8 mouse cellular contexts compared by ENCODE assay signal in the genomic region with DNA sequence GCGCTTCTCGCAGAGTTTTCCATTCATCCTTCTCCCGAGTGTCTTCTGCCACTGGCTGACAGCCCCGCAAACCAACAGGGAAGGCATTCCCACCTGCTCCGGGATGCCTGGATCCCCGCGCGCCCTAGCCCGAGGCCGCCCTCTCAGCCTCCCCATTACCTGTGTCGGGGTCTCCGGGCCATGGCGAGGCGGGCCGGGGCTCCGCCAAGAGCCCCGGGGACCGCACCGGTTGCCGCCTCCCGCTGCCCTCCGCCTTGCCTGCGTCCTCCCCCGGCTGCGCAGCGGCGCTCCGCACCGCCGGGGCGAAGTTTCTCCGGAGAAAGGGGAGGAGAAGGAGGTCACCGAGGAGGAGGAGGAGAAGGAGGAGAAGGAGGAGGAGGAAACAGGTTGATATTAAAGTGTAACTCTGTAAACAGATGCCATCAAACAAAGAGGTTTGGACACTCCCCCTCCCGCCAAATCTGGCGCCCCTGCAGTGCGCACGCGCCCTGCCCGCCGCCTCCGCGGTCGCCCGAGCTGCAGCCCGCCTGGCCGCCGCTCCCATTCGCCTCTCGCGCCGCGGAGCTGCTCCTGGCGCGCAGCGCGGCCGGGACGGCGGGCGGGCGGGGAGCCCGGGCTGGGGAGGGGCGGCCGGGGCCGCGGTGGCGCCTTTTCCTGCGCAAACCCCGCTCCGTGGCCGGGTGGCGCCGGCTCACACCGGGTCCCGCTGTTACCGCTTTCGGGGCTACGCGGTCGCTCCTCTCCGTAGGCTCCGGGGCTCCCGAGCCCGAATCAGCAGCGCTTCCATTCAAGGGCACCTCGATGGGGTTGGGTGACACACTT. TPM values are rescaled to one million over a fixed set of nuclear protein-coding genes. Genes with fewer than 3 reads are reported as not detected.
DNase-seq lines count a peak whose midpoint lies in the region; ATAC-seq and TF ChIP-seq lines count a peak whose summit lies in the region.

Myb (minus strand) TSS at position 448 of the 822 bp plus-strand sequence.

- peak within 1 kb of the TSS; percentile 65 for H3K4me3 ChIP-seq in heart, embryonic 13.5 days
- H3K4me3 ChIP-seq in kidney, postnatal 0 days (replicated peaks; ENCODE audit: low read depth, low read length), result peak within 1 kb of the TSS; percentile 66
- H3K4me3 ChIP-seq in lung, embryonic 14.5 days (ENCODE audit: low read depth, low read length), result peak within 1 kb of the TSS; percentile 62

- no peak for TF ChIP-seq CTCF in kidney, postnatal 0 days (IDR thresholded peaks at IDR 0.05; ENCODE audit: low read depth)
- TF ChIP-seq CTCF in lung, embryonic 14.5 days (IDR thresholded peaks at IDR 0.05; ENCODE audit: low read depth), result no peak

- H3K27ac ChIP-seq in heart, embryonic 13.5 days (replicated peaks), result no peak within 1 kb of the TSS
- no peak within 1 kb of the TSS for H3K27ac ChIP-seq in kidney, postnatal 0 days
- H3K27ac ChIP-seq in lung, embryonic 14.5 days (ENCODE audit: low read depth), result no peak within 1 kb of the TSS

- peaks cover 27% of the 10 kb centered on the region for H3K4me1 ChIP-seq in heart, embryonic 13.5 days
- H3K4me1 ChIP-seq in kidney, postnatal 0 days (replicated peaks; ENCODE audit: insufficient read depth, low read length), result peaks cover 10% of the 10 kb centered on the region; the same call in 1 of the 2 replicates
- H3K4me1 ChIP-seq in lung, embryonic 14.5 days (ENCODE audit: insufficient read depth), result 0 out of 2 replicates have a peak, but pooled peaks cover 2% of the 10 kb centered on the region

- WGBS in heart, embryonic 13.5 days, result under 1% methylated on average over 82 of the region's 86 CpGs
- under 1% methylated on average over 77 of the region's 86 CpGs for WGBS in kidney, postnatal 0 days
- under 1% methylated on average over 86 of the region's 86 CpGs for whole genome bisulfite sequencing in lung, embryonic 14.5 days

- H3K36me3 ChIP-seq in heart, embryonic 13.5 days, result no peaks in the 10 kb centered on the region
- no peaks in the 10 kb centered on the region for H3K36me3 ChIP-seq in kidney, postnatal 0 days (ENCODE audit: insufficient read depth, low read length)
- no peaks in the 10 kb centered on the region for H3K36me3 ChIP-seq in lung, embryonic 14.5 days (ENCODE audit: insufficient read depth)

- ATAC-seq in heart, embryonic 13.5 days (ENCODE audit: extremely low read depth, insufficient number of reproducible peaks, low FRiP score, low TSS enrichment), result no peak; the same call in 1 of the 2 replicates
- ATAC-seq in kidney, postnatal 0 days (replicated peaks; ENCODE audit: low FRiP score, low read depth), result peak; percentile 77
- ATAC-seq in lung, embryonic 14.5 days (ENCODE audit: insufficient read depth), result peak; percentile 79
- no peak for ATAC-seq in neutrophil, adult 5-6 weeks (ENCODE audit: extremely low read depth, insufficient number of reproducible peaks, low FRiP score, poor library complexity, severe bottlenecking)

- H3K9me3 ChIP-seq in heart, embryonic 13.5 days, result no peaks in the 10 kb centered on the region
- H3K9me3 ChIP-seq in kidney, postnatal 0 days (replicated peaks; ENCODE audit: low read length), result no peaks in the 10 kb centered on the region
- no peaks in the 10 kb centered on the region for H3K9me3 ChIP-seq in lung, embryonic 14.5 days (ENCODE audit: low read depth, low read length)

- peak within 1 kb of the TSS; percentile 83 for H3K9ac ChIP-seq in heart, embryonic 13.5 days
- H3K9ac ChIP-seq in kidney, postnatal 0 days (ENCODE audit: low read depth, low read length), result peak within 1 kb of the TSS; percentile 63
- peak within 1 kb of the TSS; percentile 65 for H3K9ac ChIP-seq in lung, embryonic 14.5 days

- H3K4me2 ChIP-seq in heart, embryonic 13.5 days, result peak within 1 kb of the TSS; percentile 100
- peak within 1 kb of the TSS; percentile 100 for H3K4me2 ChIP-seq in kidney, postnatal 0 days (ENCODE audit: low read length)
- peak within 1 kb of the TSS; percentile 99 for H3K4me2 ChIP-seq in lung, embryonic 14.5 days

- H3K27me3 ChIP-seq in heart, embryonic 13.5 days (replicated peaks), result peaks cover 72% of the 10 kb centered on the region
- H3K27me3 ChIP-seq in kidney, postnatal 0 days (ENCODE audit: insufficient read depth, low read length), result peaks cover 3% of the 10 kb centered on the region; the same call in 1 of the 2 replicates
- peaks cover 42% of the 10 kb centered on the region for H3K27me3 ChIP-seq in lung, embryonic 14.5 days (ENCODE audit: insufficient read depth, low read length)

- DNase-seq in CD4-positive, CD25-positive, alpha-beta regulatory T cell, adult 2 months (ENCODE audit: low read depth, low spot score), result peak; percentile 82
- DNase-seq in adrenal gland, adult 2 months, result peak; percentile 82
- DNase-seq in embryo, embryonic 9.5 days (ENCODE audit: extremely low spot score), result peak; percentile 82
- peak; percentile 74 for DNase-seq in kidney, postnatal 0 days (ENCODE audit: low spot score)
- DNase-seq in lung, embryonic 14.5 days, result peak; percentile 87
- DNase-seq in thymus, postnatal 0 days (ENCODE audit: low spot score), result peak; percentile 85

RNA-seq across cellular contexts. Expression of gene Myb, which starts in this region (rescaled TPM):
- total RNA-seq in adrenal gland, adult 2 months (2021), result under 1 TPM; 0.10 to 0.29 TPM
- 0.03 and 0.09 TPM in 2 replicates for polyA plus RNA-seq in adrenal gland, adult 2 months (2012; rRNA removed)
- 1.4 and 1.5 TPM in 2 replicates for polyA plus RNA-seq in heart, embryonic 13.5 days (2015; fragmentation: Nextera tagmentation; extraction: Ambion mirVana)
- polyA plus RNA-seq in kidney, postnatal 0 days (2015; fragmentation: Nextera tagmentation; extraction: Ambion mirVana), result 2.2 and 2.7 TPM in 2 replicates
- 4.0 and 4.1 TPM in 2 replicates for polyA plus RNA-seq in lung, embryonic 14.5 days (2014; fragmentation: Nextera tagmentation; extraction: Ambion mirVana)
- total RNA-seq in neutrophil, adult 5-6 weeks (2017), result 10.6 and 10.8 TPM in 2 replicates
- 183 and 202 TPM in 2 replicates for polyA plus RNA-seq in thymus, postnatal 0 days (2015; fragmentation: Nextera tagmentation; extraction: Ambion mirVana)

Comparison
In these comparisons a context has a peak if more than half of its experiments do, and no peak if none do; other contexts are left out.
1. RNA of gene Myb (polyA plus RNA-seq): 183 to 202 TPM in thymus, postnatal 0 days; 4.0 to 4.1 TPM in lung, embryonic 14.5 days, 2.2 to 2.7 TPM in kidney, postnatal 0 days, 1.4 to 1.5 TPM in heart, embryonic 13.5 days and 0.03 to 0.09 TPM in adrenal gland, adult 2 months; every median in the first group is over 10 times any median in the second.
2. Peak in DNase-seq in adrenal gland, adult 2 months; RNA of the gene not detected or under 1 TPM.
3. ATAC-seq: peak in kidney, postnatal 0 days (single experiment) and lung, embryonic 14.5 days (single experiment); none in heart, embryonic 13.5 days (single experiment) and neutrophil, adult 5-6 weeks (single experiment).
4. Peak in every context shown above with its lines, with median percentiles within 50 percentile points of each other: DNase-seq, H3K4me2 ChIP-seq, H3K4me3 ChIP-seq and H3K9ac ChIP-seq.